Mouse (Mus musculus) C2C12 (cell line): ENCODE data around the gene Ak8.

Source experiments
- MAX ChIP-seq: IDR thresholded peaks from one replicate; pipeline ENCODE4 v1.6.1; 2011; ENCODE audit warnings: mild to moderate bottlenecking, control low read depth
- USF1 ChIP-seq: IDR thresholded peaks from one replicate; pipeline ENCODE4 v1.6.1; 2011; ENCODE audit warnings: low read depth, mild to moderate bottlenecking, control low read depth, moderate library complexity

DNA sequence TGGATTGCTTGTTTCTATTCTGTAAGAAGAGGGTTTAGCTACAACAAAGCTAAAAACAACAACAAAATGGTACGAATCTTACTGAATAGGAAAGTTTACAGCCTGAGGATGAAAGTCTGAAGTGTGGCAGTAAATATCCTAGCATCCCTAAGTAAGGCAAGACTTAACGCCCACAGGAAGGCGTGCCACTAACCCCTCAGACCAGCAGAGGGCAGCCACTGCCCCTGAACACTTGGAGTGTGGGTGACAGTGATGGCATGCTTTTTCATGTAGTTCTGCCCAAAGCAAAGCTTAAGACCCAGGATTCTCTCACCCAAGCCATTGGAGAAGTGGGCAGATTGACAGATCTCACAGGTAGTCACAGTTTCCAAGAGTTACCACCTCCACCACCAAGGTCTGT lies 11.5 kb upstream of the Ak8 start:
- TF ChIP-seq USF1: no peak
- no peak for TF ChIP-seq MAX
